Mouse (Mus musculus): ENCODE data around the gene Gak. TPM values are rescaled to one million over a fixed set of nuclear protein-coding genes. Genes with fewer than 3 reads are reported as not detected.

Gak gene
- polyA plus RNA-seq, 1 experiment from 2014 or later = 26.8 TPM

GRCm38 (mm10) chr5:108654444-108654990 lies 25.0 kb upstream of the Gak start:
- peaks cover 0 to 3% of the 10 kb centered on the region in 2 experiments; a peak in 2 of 4 replicates for H3K4me1 ChIP-seq (ENCODE audit: control insufficient read depth in 2 of 2, insufficient read depth in 2 of 2, low read length in 2 of 2)
- peaks cover 72% of the 10 kb centered on the region for H3K36me3 ChIP-seq (ENCODE audit: control insufficient read depth, insufficient read depth, low read length)
- no peak for ATAC-seq (ENCODE audit: insufficient number of reproducible peaks, insufficient read depth, low FRiP score, low read depth)
- no peak overlapping the region for H3K27ac ChIP-seq (replicated peaks in 1 of 2; ENCODE audit: control insufficient read depth in 1 of 2, insufficient read depth in 1 of 2, low read depth in 2 of 2, low read length in 2 of 2)
- no peak overlapping the region for H3K4me2 ChIP-seq (ENCODE audit: low read length)
- no peaks in the 10 kb centered on the region for H3K9me3 ChIP-seq (ENCODE audit: control insufficient read depth, low read length)
- H3K4me3 ChIP-seq (ENCODE audit: control insufficient read depth in 1 of 2, insufficient read depth in 1 of 2, low read depth in 1 of 2, low read length in 2 of 2) = no peak overlapping the region
- no peaks in the 10 kb centered on the region for H3K27me3 ChIP-seq (ENCODE audit: control insufficient read depth, insufficient read depth, low read length)
- H3K9ac ChIP-seq (ENCODE audit: low read length) = no peak overlapping the region
- 88% methylated on average over 10 of the region's 10 CpGs for WGBS

GRCm38 (mm10) chr5:108653341-108653740 lies 23.8 kb upstream of the Gak start:
- H3K36me3 ChIP-seq (ENCODE audit: control insufficient read depth, insufficient read depth, low read length) = peaks cover 83% of the 10 kb centered on the region
- no peaks in the 10 kb centered on the region for H3K9me3 ChIP-seq (ENCODE audit: control insufficient read depth, low read length)
- no peak overlapping the region for H3K27ac ChIP-seq (replicated peaks in 1 of 2; ENCODE audit: control insufficient read depth in 1 of 2, insufficient read depth in 1 of 2, low read depth in 2 of 2, low read length in 2 of 2)
- H3K4me1 ChIP-seq (ENCODE audit: control insufficient read depth in 2 of 2, insufficient read depth in 2 of 2, low read length in 2 of 2) = no peaks in the 10 kb centered on the region
- no peaks in the 10 kb centered on the region for H3K27me3 ChIP-seq (ENCODE audit: control insufficient read depth, insufficient read depth, low read length)
- no peak overlapping the region for H3K4me3 ChIP-seq (ENCODE audit: control insufficient read depth in 1 of 2, insufficient read depth in 1 of 2, low read depth in 1 of 2, low read length in 2 of 2)
- H3K9ac ChIP-seq (ENCODE audit: low read length) = no peak overlapping the region
- no peak for ATAC-seq (ENCODE audit: insufficient number of reproducible peaks, insufficient read depth, low FRiP score, low read depth)
- 78% methylated on average over 6 of the region's 6 CpGs for WGBS
- no peak overlapping the region for H3K4me2 ChIP-seq (ENCODE audit: low read length)

GRCm38 (mm10) chr5:108651823-108652222 lies 22.3 kb upstream of the Gak start:
- ATAC-seq (ENCODE audit: insufficient number of reproducible peaks, insufficient read depth, low FRiP score, low read depth) = no peak
- Histone ChIP-seq H3K4me1 (ENCODE audit: control insufficient read depth in 2 of 2, insufficient read depth in 2 of 2, low read length in 2 of 2) (no peaks in the 10 kb centered on the region), H3K27ac (replicated peaks in 1 of 2; ENCODE audit: control insufficient read depth in 1 of 2, insufficient read depth in 1 of 2, low read depth in 2 of 2, low read length in 2 of 2) (no peak overlapping the region), H3K36me3 (ENCODE audit: control insufficient read depth, insufficient read depth, low read length) (peaks cover 87% of the 10 kb centered on the region), H3K9me3 (ENCODE audit: control insufficient read depth, low read length) (no peaks in the 10 kb centered on the region), H3K27me3 (ENCODE audit: control insufficient read depth, insufficient read depth, low read length) (no peaks in the 10 kb centered on the region), H3K4me2 (ENCODE audit: low read length) (no peak overlapping the region), H3K9ac (ENCODE audit: low read length) (no peak overlapping the region), H3K4me3 (ENCODE audit: control insufficient read depth in 1 of 2, insufficient read depth in 1 of 2, low read depth in 1 of 2, low read length in 2 of 2) (no peak overlapping the region)
- 44% methylated on average over 1 of the region's 1 CpGs for WGBS

GRCm38 (mm10) chr5:108651136-108651720 lies 21.7 kb upstream of the Gak start:
- peaks cover 90% of the 10 kb centered on the region for H3K36me3 ChIP-seq (ENCODE audit: control insufficient read depth, insufficient read depth, low read length)
- H3K27ac ChIP-seq (replicated peaks in 1 of 2; ENCODE audit: control insufficient read depth in 1 of 2, insufficient read depth in 1 of 2, low read depth in 2 of 2, low read length in 2 of 2) = no peak overlapping the region
- H3K9me3 ChIP-seq (ENCODE audit: control insufficient read depth, low read length) = no peaks in the 10 kb centered on the region
- WGBS = 79% methylated on average over 5 of the region's 5 CpGs
- no peak for ATAC-seq (ENCODE audit: insufficient number of reproducible peaks, insufficient read depth, low FRiP score, low read depth)
- H3K9ac ChIP-seq (ENCODE audit: low read length) = no peak overlapping the region
- no peak overlapping the region for H3K4me2 ChIP-seq (ENCODE audit: low read length)
- H3K27me3 ChIP-seq (ENCODE audit: control insufficient read depth, insufficient read depth, low read length) = no peaks in the 10 kb centered on the region
- no peak overlapping the region for H3K4me3 ChIP-seq (ENCODE audit: control insufficient read depth in 1 of 2, insufficient read depth in 1 of 2, low read depth in 1 of 2, low read length in 2 of 2)
- no peaks in the 10 kb centered on the region for H3K4me1 ChIP-seq (ENCODE audit: control insufficient read depth in 2 of 2, insufficient read depth in 2 of 2, low read length in 2 of 2)

GRCm38 (mm10) chr5:108650341-108650740 lies 20.8 kb upstream of the Gak start:
- Histone ChIP-seq H3K4me1 (ENCODE audit: control insufficient read depth in 2 of 2, insufficient read depth in 2 of 2, low read length in 2 of 2) (no peaks in the 10 kb centered on the region), H3K27me3 (ENCODE audit: control insufficient read depth, insufficient read depth, low read length) (no peaks in the 10 kb centered on the region), H3K36me3 (ENCODE audit: control insufficient read depth, insufficient read depth, low read length) (peaks cover 90% of the 10 kb centered on the region), H3K9ac (ENCODE audit: low read length) (no peak overlapping the region), H3K4me3 (ENCODE audit: control insufficient read depth in 1 of 2, insufficient read depth in 1 of 2, low read depth in 1 of 2, low read length in 2 of 2) (no peak overlapping the region), H3K9me3 (ENCODE audit: control insufficient read depth, low read length) (no peaks in the 10 kb centered on the region), H3K4me2 (ENCODE audit: low read length) (no peak overlapping the region), H3K27ac (replicated peaks in 1 of 2; ENCODE audit: control insufficient read depth in 1 of 2, insufficient read depth in 1 of 2, low read depth in 2 of 2, low read length in 2 of 2) (no peak overlapping the region)
- 91% methylated on average over 7 of the region's 7 CpGs for WGBS
- ATAC-seq (ENCODE audit: insufficient number of reproducible peaks, insufficient read depth, low FRiP score, low read depth) = no peak

- Histone ChIP-seq H3K27me3 (ENCODE audit: control insufficient read depth, insufficient read depth, low read length) (no peaks in the 10 kb centered on the region), H3K4me2 (ENCODE audit: low read length) (no peak overlapping the region), H3K9me3 (ENCODE audit: control insufficient read depth, low read length) (no peaks in the 10 kb centered on the region), H3K36me3 (ENCODE audit: control insufficient read depth, insufficient read depth, low read length) (peaks cover 88% of the 10 kb centered on the region), H3K4me3 (ENCODE audit: control insufficient read depth in 1 of 2, insufficient read depth in 1 of 2, low read depth in 1 of 2, low read length in 2 of 2) (no peak overlapping the region), H3K9ac (ENCODE audit: low read length) (no peak overlapping the region), H3K4me1 (ENCODE audit: control insufficient read depth in 2 of 2, insufficient read depth in 2 of 2, low read length in 2 of 2) (no peaks in the 10 kb centered on the region), H3K27ac (replicated peaks in 1 of 2; ENCODE audit: control insufficient read depth in 1 of 2, insufficient read depth in 1 of 2, low read depth in 2 of 2, low read length in 2 of 2) (no peak overlapping the region)
- ATAC-seq (ENCODE audit: insufficient number of reproducible peaks, insufficient read depth, low FRiP score, low read depth) = no peak
- WGBS = 83% methylated on average over 11 of the region's 11 CpGs
These were observed 19.5 kb upstream of the Gak start for GRCm38 (mm10) chr5:108648937-108649576.

GRCm38 (mm10) chr5:108647820-108648465 lies 18.4 kb upstream of the Gak start:
- Histone ChIP-seq H3K27ac (replicated peaks in 1 of 2; ENCODE audit: control insufficient read depth in 1 of 2, insufficient read depth in 1 of 2, low read depth in 2 of 2, low read length in 2 of 2) (no peak overlapping the region), H3K4me1 (ENCODE audit: control insufficient read depth in 2 of 2, insufficient read depth in 2 of 2, low read length in 2 of 2) (peaks cover 0 to 4% of the 10 kb centered on the region in 2 experiments; a peak in 2 of 4 replicates), H3K27me3 (ENCODE audit: control insufficient read depth, insufficient read depth, low read length) (no peaks in the 10 kb centered on the region), H3K4me3 (ENCODE audit: control insufficient read depth in 1 of 2, insufficient read depth in 1 of 2, low read depth in 1 of 2, low read length in 2 of 2) (no peak overlapping the region), H3K9ac (ENCODE audit: low read length) (no peak overlapping the region), H3K36me3 (ENCODE audit: control insufficient read depth, insufficient read depth, low read length) (peaks cover 84% of the 10 kb centered on the region), H3K4me2 (ENCODE audit: low read length) (no peak overlapping the region), H3K9me3 (ENCODE audit: control insufficient read depth, low read length) (no peaks in the 10 kb centered on the region)
- 96% methylated on average over 2 of the region's 2 CpGs for WGBS
- ATAC-seq (ENCODE audit: insufficient number of reproducible peaks, insufficient read depth, low FRiP score, low read depth) = no peak
